Mouse (Mus musculus) hindbrain, embryonic 10.5 days (tissue): ENCODE results near the gene Olfr146. TPM values are rescaled to one million over a fixed set of nuclear protein-coding genes. Genes with fewer than 3 reads are reported as not detected.

Experiments
- DNase-seq: peaks from one replicate; pipeline ENCODE4 v3.0.0-alpha.2; 2017; ENCODE audit warnings: low spot score
- H3K27ac ChIP-seq: fragments of 300-500 bp; sonication (generic); 2 replicates; pipeline ENCODE4 v1.5.1; 2016; ENCODE audit warnings: mild to moderate bottlenecking, moderate library complexity
- H3K27me3 ChIP-seq: fragments of 300-500 bp; sonication (generic); 2 replicates; pipeline ENCODE4 v1.6.1; 2016; ENCODE audit warnings: mild to moderate bottlenecking; ENCODE audit not compliant: poor library complexity, insufficient read depth, severe bottlenecking
- H3K36me3 ChIP-seq: fragments of 300-500 bp; sonication (generic); 2 replicates; pipeline ENCODE4 v1.6.1; 2016; ENCODE audit warnings: mild to moderate bottlenecking, moderate library complexity
- H3K4me1 ChIP-seq: fragments of 300-500 bp; sonication (generic); replicated peaks from 2 replicates; pipeline ENCODE4 v1.6.1; 2016; ENCODE audit warnings: mild to moderate bottlenecking
- H3K4me3 ChIP-seq: fragments of 300-500 bp; sonication (generic); 2 replicates; pipeline ENCODE4 v1.5.1; 2016; ENCODE audit warnings: mild to moderate bottlenecking, moderate library complexity
- H3K9me3 ChIP-seq: fragments of 300-500 bp; sonication (generic); 2 replicates; pipeline ENCODE4 v1.6.1; 2016; ENCODE audit warnings: mild to moderate bottlenecking, moderate library complexity
- WGBS: fragments of 180-500 bp; shearing (Covaris S2); methylation state at CpG from one replicate; pipeline ENCODE4 v1.1.7; 2016; 5-methylcytosine and 5-hydroxymethylcytosine counted together
- polyA plus RNA-seq: library from polyadenylated mRNA; unstranded; fragments of >200 nt; fragmentation: Nextera tagmentation; extraction: Ambion mirVana; gene quantifications from 2 replicates; pipeline ENCODE4 v1.2.1, GENCODE M21; 2016

Gene Olfr146
- not detected in 2 replicates for polyA plus RNA-seq

DNA sequence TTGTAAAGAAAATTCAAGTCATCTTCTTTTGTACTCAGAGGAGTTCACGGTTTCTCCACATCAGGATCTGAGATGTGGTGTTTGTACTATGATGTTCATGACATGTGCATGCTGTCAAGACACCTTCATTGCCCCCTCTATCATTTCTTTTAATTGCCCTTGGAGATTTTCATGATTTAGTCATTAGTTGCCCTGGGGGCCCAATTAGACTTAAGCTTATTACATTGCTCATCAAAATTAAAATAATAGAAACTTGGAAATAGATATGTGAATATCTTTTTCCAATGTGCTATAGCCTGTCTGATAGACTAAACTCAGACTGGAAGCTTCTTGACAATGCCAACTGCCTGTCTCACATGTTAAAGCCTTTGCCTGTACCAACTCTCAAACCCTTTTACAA lies at the start of gene Olfr146:
Olfr146 (minus strand) TSS at position 101 of the 400 bp plus-strand sequence.
- 81% methylated on average over 1 of the region's 1 CpGs for WGBS

DNA sequence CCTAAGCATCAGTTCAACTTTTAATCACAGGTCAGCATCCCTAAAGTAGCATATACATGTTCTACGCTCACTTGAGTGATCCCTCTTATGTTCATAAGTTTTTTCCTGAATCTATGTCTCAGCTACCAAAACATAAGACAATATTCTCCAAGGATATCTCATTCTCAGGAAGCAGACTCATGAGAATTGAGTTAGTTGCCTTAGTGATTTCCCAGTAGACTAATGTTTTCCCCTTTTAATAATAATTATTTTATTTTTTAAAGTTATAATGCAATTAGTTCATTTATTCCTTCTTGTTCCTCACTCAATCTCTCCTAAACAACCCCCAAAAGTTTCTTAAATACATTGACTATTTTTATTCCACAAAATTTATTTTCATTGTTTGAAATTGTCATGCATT lies 41.7 kb upstream of the Olfr146 start, which contains the start of gene Olfr937:
Olfr937 (minus strand) TSS at position 101 of the 400 bp plus-strand sequence.
- Histone ChIP-seq H3K4me1 (no peaks in the 10 kb centered on the region), H3K27ac (no peak within 1 kb of the TSS), H3K36me3 (no peaks in the 10 kb centered on the region), H3K9me3 (no peaks in the 10 kb centered on the region), H3K27me3 (no peaks in the 10 kb centered on the region), H3K4me3 (no peak within 1 kb of the TSS)
- 93% methylated on average over 1 of the region's 1 CpGs for WGBS
- DNase-seq, result no peak

More for the DNA sequence above, at the start of gene Olfr146:
- Histone ChIP-seq H3K27ac (no peak within 1 kb of the TSS), H3K9me3 (no peaks in the 10 kb centered on the region), H3K27me3 (no peaks in the 10 kb centered on the region), H3K4me3 (no peak within 1 kb of the TSS), H3K4me1 (no peaks in the 10 kb centered on the region), H3K36me3 (no peaks in the 10 kb centered on the region)
- DNase-seq, result no peak

DNA sequence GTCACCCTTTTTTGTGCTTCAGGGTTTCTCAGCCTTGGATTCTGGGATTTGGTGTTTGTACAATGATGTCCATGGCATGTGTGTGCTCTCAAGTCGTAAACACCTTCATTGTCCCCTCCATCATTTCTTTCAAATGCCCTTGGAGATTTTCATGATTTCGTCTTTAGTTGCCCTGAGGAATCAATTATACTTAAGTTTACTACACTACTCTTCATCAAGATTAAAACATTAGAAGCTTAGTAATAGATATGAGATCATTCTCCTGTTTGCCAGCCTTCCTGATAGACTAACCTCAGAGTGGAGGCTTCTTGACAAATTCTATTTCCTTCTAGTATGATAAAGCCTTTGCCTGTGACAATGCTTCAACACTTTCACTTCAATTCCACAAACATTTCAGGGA lies 23.6 kb downstream of the Olfr146 start, which contains the start of gene Olfr935:
Olfr935 (minus strand) TSS at position 101 of the 400 bp plus-strand sequence.
- H3K9me3 ChIP-seq, result no peaks in the 10 kb centered on the region
- H3K4me1 ChIP-seq, result no peaks in the 10 kb centered on the region
- H3K36me3 ChIP-seq, result no peaks in the 10 kb centered on the region
- no peak for DNase-seq
- 84% methylated on average over 2 of the region's 2 CpGs for WGBS
- H3K27me3 ChIP-seq, result no peaks in the 10 kb centered on the region
- no peak within 1 kb of the TSS for H3K4me3 ChIP-seq
- no peak within 1 kb of the TSS for H3K27ac ChIP-seq

DNA sequence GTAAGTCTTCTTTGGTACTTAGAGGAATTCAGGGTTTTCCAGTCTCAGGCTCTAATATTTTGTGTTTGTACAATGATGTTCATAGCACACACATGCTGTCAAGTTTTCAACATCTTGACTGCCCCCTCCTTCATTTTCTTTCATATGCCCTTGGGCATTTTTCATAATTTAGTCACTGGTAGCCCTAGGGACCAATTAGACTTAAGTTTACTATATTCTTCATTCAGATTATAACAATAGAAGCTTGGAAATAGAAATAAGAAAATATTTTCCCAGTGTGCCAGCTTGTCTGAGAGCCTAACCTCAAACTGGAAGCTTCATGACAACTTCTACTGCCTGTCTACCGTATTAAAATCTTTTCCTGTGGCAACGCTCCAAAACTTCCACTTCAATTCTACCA lies 35.0 kb downstream of the Olfr146 start, which contains the start of gene Olfr934:
Olfr934 (minus strand) TSS at position 101 of the 400 bp plus-strand sequence.
- Histone ChIP-seq H3K9me3 (no peaks in the 10 kb centered on the region), H3K4me1 (no peaks in the 10 kb centered on the region), H3K27ac (no peak within 1 kb of the TSS), H3K27me3 (no peaks in the 10 kb centered on the region), H3K4me3 (no peak within 1 kb of the TSS), H3K36me3 (no peaks in the 10 kb centered on the region)
- no peak for DNase-seq
- 96% methylated on average over 2 of the region's 2 CpGs for WGBS

DNA sequence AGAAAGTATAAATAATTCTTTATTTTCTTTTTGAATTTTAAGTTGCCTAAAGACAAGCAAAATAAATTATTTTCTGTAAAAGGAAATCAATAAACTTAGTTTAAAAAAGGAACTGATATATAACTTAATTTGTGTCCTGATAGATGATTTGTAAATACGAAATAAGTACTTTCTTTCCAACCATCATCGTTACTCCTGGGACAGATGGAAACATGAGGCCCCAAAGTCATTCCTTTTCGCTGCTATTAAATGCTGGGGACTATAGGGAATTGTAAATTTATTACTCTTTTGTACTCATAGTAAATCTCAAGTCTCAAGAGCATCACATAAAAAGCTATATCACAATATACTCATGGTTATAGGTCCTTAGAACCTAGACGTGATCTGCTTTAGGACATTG lies 51.2 kb downstream of the Olfr146 start, which contains the start of gene Olfr933:
Olfr933 (plus strand) TSS at position 301 of the 400 bp plus-strand sequence.
- DNase-seq, result no peak
- H3K27ac ChIP-seq, result no peak within 1 kb of the TSS
- no peak within 1 kb of the TSS for H3K4me3 ChIP-seq
- H3K27me3 ChIP-seq, result no peaks in the 10 kb centered on the region
- 82% methylated on average over 4 of the region's 4 CpGs for WGBS
- no peaks in the 10 kb centered on the region for H3K9me3 ChIP-seq
- H3K4me1 ChIP-seq, result no peaks in the 10 kb centered on the region
- no peaks in the 10 kb centered on the region for H3K36me3 ChIP-seq

Other genes with a start within 250 kb of the Olfr146 start
- not detected in 2 replicates for gene Olfr922, start 208.8 kb downstream of the Olfr146 start, polyA plus RNA-seq
- gene Olfr923, start 196.8 kb downstream of the Olfr146 start, polyA plus RNA-seq, result not detected in 2 replicates
- not detected in 2 replicates for gene Olfr924, start 178.9 kb downstream of the Olfr146 start, polyA plus RNA-seq
- not detected in 2 replicates for gene Olfr26, start 168.3 kb downstream of the Olfr146 start, polyA plus RNA-seq
- not detected in 2 replicates for gene Olfr926, start 146.3 kb downstream of the Olfr146 start, polyA plus RNA-seq
- gene Olfr930, start 93.6 kb downstream of the Olfr146 start, polyA plus RNA-seq, result not detected in 2 replicates
- not detected in 2 replicates for gene Olfr933, start 51.1 kb downstream of the Olfr146 start, polyA plus RNA-seq
- not detected in 2 replicates for gene Olfr934, start 35.1 kb downstream of the Olfr146 start, polyA plus RNA-seq
- gene Olfr935, start 23.7 kb downstream of the Olfr146 start, polyA plus RNA-seq, result not detected in 2 replicates
- gene Olfr937, start 41.6 kb upstream of the Olfr146 start, polyA plus RNA-seq, result not detected in 2 replicates
- gene Olfr938, start 55.5 kb upstream of the Olfr146 start, polyA plus RNA-seq, result not detected in 2 replicates
- not detected in 2 replicates for gene Olfr27, start 104.8 kb upstream of the Olfr146 start, polyA plus RNA-seq
- gene Olfr943, start 142.9 kb upstream of the Olfr146 start, polyA plus RNA-seq, result not detected in 2 replicates
- gene Olfr944, start 178.5 kb upstream of the Olfr146 start, polyA plus RNA-seq, result not detected in 2 replicates
- gene Olfr1537, start 226.6 kb upstream of the Olfr146 start, polyA plus RNA-seq, result not detected in 2 replicates